Mouse (Mus musculus): ENCODE results near the gene Pak4. TPM values are rescaled to one million over a fixed set of nuclear protein-coding genes. Genes with fewer than 3 reads are reported as not detected.
"Not testable (repeated sequence)": the region's sequence is repeated elsewhere in the genome, so short reads cannot be mapped to it uniquely, and the experiment has no call there.

The Pak4 gene
- 10 to 100 TPM; 21.6 to 22.1 TPM for total RNA-seq (2021)

DNA sequence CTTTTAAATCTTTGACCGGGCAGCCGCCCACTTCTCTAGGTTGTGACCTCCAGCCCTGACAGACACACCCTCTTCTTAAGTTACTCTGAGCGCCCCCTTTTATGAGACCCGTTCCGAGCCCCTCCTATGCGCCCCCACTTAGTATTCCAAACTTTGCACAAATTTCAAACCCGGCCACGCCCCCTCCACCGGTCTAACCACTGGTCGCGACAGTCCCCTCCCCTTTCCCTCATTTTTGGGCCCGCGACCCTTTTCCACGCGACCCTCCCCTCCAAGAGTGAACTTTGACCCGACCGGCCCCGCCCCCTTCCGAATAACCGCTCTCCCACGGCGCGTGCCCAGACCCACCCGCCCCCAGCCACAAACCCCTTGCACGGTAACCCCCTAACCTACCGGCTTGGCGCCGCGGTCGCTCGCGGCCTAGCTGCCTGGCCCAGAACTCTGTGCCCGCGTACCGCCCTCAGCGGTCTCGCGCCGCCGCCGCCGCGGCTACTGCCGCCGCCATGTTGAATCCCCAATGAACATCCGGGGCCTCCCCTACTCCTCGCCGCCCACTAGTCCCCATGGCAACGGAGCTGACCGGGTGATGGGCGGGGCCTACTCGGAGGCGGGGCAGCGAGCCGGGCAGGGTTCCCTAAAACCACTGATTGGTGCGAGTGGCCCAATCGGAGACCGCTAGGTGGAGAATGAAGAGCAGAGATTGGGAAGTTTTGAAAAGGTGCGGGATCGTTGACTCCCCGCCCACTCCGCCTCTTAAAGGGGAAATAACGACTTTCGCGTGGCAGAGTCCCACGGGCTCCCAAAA, at the start of gene Pak4, which contains the start of gene Samd4b:
Gene Pak4 (minus strand): TSS at position 544 of the 805 bp plus-strand sequence.
Gene Samd4b (minus strand): TSS at position 503 of the 805 bp plus-strand sequence.
- peak; percentile 100 for DNase-seq

DNA sequence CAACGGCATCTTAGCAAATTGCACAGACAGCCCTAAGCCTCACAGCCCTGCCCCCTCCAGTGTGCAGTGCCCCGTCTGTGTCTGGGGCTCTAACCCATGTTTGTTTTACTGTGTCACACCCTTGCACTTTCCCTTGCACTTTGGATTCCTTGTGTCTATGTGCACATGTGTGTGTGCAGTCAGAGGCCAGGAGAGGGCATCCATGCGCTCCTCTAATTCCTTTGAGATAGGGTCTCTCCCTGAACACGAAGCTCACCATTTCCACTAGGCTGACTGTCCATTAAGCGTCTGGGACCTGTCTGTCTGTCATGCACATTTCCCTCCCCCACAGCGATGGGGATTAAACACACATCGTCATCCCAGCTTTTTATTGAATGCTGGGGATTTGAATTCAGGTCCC, 49.0 kb upstream of the Pak4 start:
- DNase-seq: no peak

DNA sequence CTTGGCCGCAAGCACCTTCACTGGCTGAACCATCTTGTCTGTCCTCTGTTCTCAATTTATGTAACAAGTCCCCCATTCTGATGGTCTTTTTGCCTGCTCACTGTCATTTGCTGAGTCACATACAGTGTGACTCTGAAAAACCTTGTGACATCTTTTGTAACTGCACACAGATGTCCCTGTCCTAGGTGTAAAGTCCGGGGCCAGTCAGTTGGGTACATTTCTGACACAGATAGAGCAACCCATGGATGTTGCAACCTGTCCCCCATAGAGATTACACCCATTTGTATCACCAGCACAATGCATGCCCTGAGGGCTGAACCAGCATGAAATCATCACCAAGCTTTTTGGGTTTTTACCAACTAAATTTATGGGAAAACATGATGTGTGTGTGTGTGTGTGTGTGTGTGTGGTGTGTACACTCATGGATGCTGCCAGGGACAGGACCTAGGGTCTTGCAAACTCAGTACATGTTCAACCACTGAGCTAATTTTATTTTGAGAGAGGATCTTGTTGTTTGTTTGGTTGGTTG, 48.0 kb upstream of the Pak4 start:
- no peak for DNase-seq

DNA sequence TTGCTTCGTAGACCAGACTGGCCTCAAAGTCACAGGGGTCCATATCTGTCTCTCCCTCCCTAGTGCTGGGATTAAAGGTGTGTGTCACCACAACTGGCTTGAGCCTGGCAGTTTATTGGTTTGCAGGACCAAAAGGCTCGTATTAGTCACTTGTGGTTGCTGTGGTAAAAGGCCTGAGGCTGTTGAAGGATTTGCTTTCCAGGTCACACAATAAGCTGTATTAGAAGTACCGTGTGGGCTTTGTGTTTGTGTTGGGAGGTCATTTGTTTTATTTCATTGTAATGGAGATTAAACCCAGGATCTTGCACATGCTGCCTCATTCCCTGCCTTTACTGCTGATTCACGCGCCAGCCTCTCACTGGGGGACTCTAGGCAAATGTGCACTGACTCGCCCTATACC, 47.4 kb upstream of the Pak4 start:
- no peak for DNase-seq

DNA sequence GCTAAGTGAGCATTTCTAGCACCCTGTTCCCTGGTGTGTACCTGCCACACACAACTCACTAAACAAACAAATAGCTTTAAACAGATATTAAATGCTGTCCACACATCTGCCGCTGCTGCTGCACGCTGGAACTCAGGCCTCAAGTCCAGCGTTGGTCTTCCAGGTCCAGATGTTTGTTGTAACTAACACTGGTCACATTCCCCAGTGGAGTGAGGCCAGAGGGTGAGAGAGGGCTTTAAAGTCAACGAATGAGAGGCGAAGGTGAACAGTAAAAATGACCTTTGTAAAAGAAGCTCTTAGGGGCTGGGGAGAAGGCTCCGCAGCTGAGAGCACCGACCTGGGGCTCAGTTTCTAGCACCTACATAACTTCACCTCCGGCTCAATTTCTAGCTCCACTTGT, 43.6 kb upstream of the Pak4 start:
- no peak for DNase-seq

DNA sequence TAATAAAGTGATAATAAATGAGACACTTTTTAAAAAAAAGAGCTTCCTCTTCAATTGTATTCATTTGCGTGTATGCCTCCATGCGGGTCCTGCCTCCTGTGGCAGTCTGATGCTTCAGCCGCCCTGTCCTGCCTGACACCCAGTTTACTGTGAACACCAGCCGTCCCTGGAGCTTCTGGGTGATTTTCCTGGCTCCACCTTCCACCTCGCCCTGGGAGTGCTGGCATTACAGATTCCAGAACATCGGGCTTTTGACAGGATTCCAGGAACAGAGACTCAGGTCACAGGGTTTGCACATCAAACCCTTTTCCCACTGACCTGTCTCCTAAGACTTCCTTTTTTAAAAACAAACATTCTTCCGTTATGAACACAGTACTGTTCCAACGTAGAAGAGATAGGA, 39.5 kb upstream of the Pak4 start:
- DNase-seq: no peak

DNA sequence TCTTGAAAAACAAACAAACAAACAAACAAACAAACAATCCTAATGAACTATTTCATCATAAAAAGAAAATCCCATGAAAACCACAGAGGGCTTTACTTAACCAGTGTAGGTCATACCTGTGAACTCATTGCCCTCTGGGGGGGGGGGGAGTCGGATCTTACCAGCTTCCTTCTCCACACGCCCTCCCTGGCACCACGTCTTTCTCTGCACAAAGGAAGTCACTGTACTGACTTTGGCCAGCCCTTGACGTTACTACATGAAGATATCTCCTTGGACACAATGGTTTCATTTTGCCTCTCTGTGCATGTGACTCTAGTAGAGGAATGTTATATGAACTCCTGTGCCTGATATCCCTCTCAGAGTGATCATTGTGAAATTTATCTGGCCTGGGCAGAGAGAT, 36.1 kb upstream of the Pak4 start:
- no peak for DNase-seq

DNA sequence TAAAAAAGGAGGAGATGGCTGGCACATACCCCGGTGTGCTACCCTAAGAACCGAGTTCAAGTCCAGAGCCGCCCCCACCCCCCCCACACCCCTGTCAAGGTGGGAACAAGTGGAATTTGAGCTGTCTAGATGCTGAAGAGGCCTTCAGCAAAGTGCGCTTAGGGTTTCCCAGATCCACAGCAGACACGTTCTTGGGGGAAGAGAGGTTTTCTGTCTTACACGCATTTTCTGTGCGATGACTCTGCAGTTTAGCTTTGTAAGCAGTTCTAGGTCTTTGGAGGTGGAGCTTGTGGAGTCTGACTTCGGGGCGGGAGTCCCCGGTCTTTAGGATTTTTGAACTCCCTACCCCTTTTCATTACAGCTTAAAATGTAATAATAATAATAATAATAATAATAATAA, 33.1 kb upstream of the Pak4 start, which contains the start of gene Acp7:
Gene Acp7 (minus strand): TSS at position 260 of the 400 bp plus-strand sequence.
- no peak for DNase-seq

DNA sequence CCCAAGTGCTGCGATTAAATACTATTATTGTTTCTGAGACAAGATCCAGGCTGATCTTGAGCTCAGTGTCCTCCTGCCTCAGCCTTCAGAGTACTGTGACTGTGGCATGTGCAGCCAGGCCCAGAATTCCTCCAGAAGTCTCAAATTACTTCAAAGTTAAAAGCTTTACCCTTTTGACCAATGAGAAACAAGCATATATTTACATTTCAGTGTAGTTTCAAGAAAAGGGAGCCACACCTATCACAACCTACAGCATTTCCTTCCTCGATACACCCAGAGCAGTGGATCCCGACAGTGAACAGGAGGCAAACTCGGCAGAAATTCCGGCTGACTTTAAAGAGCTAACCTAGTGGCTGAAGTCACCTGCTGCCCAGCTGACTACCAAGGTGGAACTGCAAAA, 26.8 kb upstream of the Pak4 start:
- no peak for DNase-seq

DNA sequence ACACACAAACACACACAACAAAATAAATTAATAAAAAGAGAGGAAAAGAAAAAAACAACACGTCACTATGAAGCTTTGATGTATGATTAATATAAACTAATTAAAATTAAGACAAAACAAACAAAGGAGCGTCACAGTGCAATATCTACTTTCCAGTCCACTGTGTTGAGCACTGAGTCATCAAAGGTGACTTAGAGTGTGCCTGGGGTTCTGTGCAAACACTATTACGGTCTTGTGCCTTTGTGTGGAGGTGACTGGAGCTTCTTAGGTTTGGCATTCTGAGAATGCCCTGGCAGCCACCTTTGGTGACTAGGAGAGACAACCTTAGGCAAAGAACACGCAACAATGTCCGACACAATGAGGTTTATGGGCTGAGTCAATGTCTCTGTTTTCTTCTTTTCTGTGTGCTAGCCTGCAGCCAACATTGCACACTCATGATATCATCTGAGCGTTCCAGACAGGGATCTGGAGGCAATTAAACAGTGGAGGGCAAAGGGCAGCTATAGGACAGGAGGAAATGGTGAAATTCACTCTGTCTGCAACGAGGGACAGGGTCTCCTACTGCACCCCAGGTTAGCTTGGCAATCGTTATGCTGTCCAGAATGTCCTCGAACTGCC, 21.2 kb upstream of the Pak4 start:
- DNase-seq: no peak

DNA sequence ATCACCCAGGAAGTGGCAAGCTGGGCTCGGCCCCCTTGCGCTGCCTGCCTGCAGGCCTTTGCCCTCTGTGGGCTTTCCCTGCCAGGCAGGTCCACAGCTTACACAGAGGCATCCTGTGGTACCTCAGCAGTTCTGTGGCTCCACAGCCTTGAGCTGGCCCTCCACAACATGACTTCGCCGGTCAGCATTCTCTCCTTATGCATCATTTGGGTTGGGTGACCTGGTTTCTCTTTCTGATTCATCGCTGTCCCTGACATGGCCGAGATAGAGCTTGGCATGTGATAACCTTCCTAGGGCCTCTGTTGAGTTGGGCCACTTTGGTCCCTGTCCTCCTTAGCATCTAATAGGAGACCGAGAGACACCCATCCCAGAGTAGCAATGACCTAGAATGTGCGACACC, 8.0 kb upstream of the Pak4 start:
- no peak for DNase-seq

DNA sequence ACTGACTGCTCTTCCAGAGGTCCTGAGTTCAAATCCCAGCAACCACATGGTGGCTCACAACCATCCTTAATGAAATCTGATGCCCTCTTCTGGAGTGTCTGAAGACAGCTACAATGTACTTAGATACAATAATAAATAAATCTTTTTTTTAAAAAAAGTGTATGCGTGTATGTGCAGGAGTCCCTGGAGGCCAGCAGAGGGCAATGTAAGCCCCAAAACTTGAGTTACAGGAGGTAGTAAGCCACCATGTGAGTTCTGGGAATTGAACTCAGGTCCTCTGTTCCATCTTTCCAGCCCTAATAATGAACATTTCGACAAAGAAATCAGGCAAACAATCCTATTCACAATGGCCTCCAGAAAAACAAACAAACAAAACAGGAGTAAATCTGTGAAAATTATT, 5.8 kb upstream of the Pak4 start:
- DNase-seq: not testable (repeated sequence)

DNA sequence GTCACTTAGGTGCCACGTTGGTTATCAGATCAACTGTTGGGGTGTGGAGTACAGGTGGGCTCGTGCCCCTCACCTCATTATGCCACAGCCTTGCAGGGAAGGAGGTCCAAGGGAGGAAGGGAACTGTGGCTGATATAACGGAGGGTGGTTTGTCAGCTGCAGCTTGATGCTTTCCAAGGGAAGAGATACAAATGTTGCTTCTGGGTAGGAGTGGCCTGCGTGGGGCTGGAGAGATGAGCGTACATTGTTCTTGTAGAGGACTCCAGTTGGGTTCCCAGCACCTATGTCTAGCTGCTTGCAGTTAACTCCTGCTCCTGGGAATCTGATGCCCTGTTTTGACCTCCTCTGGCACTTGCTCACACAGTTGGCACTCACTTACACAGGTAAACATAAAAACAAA, 5.2 kb upstream of the Pak4 start:
- DNase-seq: no peak

DNA sequence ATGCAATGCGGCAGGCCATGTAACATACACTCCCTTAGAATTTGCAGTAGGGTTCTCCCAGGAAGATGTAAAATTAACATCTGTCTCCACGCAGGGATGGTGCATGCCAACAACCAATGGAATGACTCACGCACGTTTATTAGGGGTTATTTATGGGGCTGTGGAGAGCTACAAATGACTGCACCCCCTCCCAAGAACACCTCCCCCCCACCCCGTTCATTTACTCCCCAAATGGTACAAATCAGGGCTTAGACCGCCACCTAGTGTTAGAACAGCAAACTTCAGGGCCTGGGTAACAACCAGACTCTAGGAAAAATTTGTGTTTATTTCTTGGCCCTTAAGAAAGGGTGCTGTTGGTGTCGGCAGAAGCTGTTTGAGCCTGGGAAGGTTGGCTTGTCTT, 3.7 kb upstream of the Pak4 start:
- peak; percentile 65 for DNase-seq

DNA sequence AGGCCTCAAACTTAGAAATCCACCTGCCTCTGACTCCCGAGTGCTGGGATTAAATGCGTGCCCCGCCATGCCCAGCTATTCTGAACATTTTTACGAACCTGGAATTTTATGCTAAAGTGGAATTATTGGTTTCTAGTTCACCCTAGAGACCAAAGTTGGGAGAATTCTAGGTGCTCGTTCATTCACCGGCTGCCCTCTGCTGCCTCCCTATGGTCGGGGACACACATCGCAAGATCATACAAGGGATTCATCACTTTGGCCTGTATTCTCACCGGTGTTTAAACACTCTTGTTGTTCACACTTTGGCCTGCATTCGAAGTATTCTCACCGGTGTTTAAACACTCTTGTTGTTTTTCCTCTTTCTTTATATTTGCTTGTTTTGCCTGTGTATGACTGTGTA, 3.0 kb upstream of the Pak4 start:
- peak; percentile 79 for DNase-seq

DNA sequence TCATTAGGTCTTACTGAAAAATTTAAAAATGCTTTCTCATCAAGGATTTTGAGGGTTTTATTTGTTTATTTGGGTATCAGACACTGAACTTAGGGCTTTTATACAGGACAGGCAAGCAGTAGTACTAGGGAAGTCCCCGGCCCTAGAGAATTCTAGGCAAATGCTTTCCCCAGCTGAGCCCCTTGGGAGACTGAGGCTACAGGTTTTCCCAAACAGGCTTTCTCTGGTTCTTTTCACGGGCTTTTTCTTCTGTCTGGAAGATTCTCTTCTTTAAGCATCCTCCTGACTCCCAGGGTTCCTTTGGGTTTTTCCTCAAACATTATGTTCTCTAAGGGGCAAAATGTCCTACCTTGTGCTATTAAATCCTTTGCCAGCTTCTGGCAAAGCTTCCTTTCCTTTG, 966 bp upstream of the Pak4 start:
- DNase-seq: no peak

DNA sequence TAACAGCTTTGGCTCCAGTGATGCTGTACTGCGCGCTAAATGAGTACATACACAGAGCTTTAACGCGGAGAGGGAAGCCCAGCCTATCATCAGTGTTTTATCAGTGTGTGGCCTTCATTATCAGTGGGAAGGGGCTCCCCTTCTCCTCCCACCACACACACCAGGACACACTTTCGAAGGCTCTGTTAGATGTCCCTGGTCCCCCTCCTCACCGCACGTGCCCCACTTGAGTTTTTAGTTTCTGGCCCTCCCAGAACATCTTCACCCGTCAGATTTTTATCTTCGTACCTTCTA, 761 bp downstream of the Pak4 start:
- DNase-seq: no peak

DNA sequence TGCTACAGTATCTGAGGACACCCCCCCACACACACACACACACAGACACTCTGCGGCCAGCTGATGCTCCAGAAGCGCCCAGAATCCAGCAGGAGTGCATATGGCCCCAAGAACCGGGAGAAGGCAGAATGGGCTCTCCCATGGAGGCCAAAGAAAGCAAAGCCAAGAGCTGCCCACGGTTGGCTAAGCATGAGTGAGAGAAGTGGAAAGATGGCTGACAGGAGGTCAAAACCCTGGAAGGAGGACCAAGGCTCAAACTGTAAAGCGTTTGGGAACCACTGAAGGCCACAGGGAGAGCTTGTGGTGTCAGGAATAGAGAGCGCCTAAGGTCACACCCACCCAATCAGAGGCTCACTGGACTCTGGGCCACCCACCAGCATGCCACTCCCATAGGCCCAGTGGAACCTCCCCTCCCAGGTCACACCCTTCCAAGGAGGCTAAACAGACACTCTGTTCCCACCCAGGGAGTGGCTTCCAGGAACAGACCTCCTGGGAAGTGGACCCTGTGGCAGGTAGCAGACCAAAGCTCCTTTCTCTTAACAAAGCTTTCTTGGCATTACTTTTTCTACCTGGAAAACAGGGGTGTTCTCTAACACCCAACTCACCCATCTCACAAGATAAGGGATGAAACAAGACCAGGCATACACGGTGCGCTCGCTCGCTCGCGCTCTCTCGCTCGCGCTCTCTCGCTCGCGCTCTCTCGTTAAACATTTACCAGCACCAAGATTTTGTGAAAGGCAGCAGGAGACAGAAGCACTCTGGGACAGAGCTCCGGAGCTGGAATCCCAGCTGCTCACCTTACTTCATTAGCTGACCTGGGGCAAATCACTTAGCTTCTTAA, 1.3 kb downstream of the Pak4 start:
- DNase-seq: peak; percentile 26

DNA sequence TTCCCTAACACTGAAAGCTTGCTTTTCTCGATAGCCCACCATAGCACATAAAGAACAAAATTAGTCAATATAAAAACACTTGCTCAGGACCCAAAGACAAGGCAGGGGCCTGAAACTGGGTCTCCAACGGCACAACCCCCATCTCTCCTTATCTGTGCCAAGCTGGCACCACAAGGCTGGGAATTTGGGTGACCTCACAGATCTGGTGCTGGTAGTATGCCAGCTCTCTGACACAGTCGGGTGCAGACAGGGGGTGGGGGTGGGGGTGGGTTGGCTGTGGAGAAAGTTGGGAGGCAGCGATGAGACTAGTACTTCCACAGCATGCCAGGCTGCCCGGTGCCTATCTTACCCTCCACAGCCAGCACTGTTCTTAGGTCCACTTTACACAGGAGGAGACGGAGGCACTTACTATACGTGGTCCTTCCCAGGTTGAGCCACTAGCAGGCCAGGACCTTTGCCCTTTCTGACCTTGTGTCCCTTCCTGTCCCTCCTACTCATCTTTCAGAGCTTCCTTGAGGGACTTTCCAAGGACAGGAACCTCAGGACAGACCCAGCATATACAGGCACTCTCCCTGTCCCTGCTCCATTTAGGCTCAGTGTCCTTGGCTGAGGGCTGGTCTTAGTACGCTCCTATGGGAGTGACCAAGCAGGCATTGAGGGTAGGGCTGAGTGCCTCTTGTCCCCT, 2.1 kb downstream of the Pak4 start:
- DNase-seq: no peak

DNA sequence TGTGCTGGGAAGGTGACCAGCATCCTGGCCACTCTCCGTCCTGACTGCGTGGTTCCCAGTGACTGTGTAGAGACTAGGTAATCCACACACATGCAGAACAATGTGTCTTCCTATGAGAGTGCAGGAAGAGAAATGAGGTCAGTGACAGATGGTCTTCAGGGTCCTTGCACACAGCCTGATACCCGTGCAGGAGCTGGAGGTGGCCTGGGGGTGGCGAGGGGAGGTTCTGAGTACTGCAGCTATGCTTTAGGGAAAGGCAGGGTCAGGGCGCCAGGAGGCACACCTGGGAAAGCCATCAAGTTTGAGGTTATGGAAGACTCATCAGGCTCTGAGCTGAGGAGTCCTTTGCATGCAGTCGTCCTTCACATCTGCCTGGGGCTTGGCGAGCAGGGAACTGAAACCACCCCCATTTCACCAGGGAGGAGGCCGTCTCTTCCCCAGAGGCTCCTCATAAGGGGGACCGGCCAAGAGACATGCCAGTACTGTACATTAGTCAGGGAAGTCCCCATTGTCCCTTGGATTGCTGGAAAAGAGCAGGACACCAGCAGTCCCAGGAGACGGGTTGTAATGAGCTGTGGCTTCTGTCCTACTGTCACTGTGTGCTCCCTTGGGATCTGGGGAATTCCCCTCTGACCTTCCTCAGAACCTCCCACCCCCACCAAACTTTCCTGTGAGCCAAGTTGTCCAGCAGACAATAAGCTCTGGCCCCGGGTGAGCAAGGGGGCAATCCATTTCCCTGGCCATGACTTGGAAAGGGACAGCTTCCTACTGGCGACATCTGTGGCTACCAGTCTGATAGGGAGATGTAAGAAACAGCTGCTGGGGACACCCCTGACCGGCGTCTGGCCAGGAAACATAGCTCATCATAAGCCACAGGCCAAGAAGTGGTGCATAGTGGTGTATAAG, 4.5 kb downstream of the Pak4 start:
- DNase-seq: peak; percentile 74

DNA sequence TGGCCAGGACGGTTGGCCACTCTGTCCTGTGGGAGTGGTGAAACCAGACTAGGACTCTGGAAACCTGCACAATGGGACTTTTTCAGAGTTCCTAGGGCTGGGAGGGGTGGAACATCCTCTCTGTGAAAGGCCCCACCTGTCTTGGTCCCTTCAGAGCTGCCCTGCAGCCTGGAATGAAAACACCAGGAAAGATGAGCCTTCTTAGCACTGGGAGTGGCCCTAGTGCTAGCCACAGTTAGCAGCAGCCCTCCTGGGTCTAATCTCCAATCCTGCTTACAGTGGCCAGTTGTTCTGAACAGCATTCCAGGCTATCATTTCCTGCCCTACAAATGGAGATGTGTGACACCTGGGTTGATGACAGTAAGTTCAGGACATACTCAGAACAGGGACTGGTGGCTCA, 6.1 kb downstream of the Pak4 start:
- no peak for DNase-seq

DNA sequence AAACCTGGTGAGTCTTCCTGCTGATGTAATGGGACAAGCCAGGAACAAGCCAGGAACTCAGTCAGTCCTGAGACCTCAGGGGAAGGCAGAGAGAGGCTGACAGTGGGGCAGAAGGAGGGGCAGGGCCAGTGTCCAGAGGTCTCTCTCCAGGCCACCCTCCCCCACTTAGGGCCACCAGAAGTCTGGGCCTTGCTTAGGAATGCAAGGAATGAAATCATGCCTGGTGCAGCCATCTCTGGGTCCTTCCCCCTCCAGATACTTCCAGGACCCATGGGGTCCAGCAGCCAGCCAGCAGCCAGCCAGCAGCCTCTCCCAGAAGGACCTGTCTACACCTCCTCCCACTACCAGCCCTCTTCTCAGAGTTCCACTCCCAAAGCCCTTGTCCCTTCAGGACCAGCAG, 10.3 kb downstream of the Pak4 start:
- peak; percentile 25 for DNase-seq

Measured in heart, postnatal 4 days (tissue).